Mouse (Mus musculus) kidney, postnatal 25 days (tissue): ENCODE results near the gene Icmt.

Source experiments
- DNase-seq, 2 experiments: peaks; one replicate each; pipeline ENCODE4 v3.0.0; 2021; ENCODE audit warnings: mixed read lengths in 2 of 2

Gene Icmt

GRCm38 (mm10) chr4:152340584-152341284 is 43.7 kb downstream of the Icmt start:
- peak in 1 of 2 experiments; percentile 17 for DNase-seq

- DNase-seq, result peak in 1 of 2 experiments; percentile 12
Measured at GRCm38 (mm10) chr4:152343296-152343695, 46.3 kb downstream of the Icmt start.

- DNase-seq, result no peak
Measured at GRCm38 (mm10) chr4:152344651-152345050, 47.6 kb downstream of the Icmt start.

GRCm38 (mm10) chr4:152345120-152345889 is 48.3 kb downstream of the Icmt start:
- peak in 1 of 2 experiments; percentile 68 for DNase-seq

- no peak for DNase-seq
Measured at GRCm38 (mm10) chr4:152349837-152350381, 52.9 kb downstream of the Icmt start.

- DNase-seq, result no peak
Measured at GRCm38 (mm10) chr4:152350722-152351421, 53.8 kb downstream of the Icmt start.

- DNase-seq, result no peak
Measured at GRCm38 (mm10) chr4:152351422-152352305, 54.6 kb downstream of the Icmt start.

GRCm38 (mm10) chr4:152353886-152354637 is 57.0 kb downstream of the Icmt start:
- DNase-seq, result no peak

- DNase-seq, result no peak
Measured at GRCm38 (mm10) chr4:152355672-152356071, 58.6 kb downstream of the Icmt start.
